Mouse (Mus musculus) lung, postnatal 10 days (tissue): ENCODE data around the gene Gsg1.

Source experiments
- DNase-seq: peaks from one replicate; pipeline ENCODE4 v3.0.0; 2021

Gene Gsg1

DNA sequence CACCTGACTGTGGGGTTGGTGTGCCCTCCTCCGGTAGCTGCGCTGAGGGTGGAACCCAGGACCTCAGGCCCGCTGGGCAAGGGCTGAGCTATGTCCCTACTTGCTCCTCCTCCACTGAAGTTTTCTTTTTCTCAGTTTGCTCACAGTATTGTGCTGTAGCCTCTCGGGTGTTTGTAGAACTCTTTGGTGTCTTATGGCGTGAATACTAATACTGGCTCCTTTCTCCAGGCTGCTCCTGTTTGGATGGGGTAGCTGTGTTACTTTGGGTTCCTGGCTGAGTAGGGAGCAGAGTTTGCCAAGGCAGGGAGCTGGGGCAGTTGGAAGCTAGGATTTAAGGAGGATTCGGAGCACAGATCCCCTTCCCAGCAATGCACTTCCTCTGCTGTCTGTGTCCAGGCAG is 50.4 kb downstream of the Gsg1 start:
- no peak for DNase-seq

DNA sequence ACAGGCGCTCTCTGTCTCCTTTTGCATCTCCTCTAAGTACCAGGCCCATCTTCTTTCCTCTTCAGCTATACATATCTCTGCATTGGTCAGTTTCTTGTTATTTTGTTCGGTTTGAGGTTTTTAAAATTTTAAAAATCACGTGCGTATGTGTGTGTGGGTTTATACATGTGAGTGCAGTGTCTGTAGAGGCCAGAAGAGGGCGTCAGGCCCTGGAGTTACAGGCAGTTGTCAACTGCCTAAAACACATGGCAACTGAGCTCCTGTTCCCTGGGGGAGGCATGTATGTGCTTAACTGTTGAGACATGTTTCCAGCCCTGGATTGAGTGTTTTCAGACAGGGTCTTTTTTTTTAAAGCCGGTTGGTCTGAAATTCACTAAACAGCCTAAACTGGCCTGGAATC is 51.5 kb downstream of the Gsg1 start:
- no peak for DNase-seq

DNA sequence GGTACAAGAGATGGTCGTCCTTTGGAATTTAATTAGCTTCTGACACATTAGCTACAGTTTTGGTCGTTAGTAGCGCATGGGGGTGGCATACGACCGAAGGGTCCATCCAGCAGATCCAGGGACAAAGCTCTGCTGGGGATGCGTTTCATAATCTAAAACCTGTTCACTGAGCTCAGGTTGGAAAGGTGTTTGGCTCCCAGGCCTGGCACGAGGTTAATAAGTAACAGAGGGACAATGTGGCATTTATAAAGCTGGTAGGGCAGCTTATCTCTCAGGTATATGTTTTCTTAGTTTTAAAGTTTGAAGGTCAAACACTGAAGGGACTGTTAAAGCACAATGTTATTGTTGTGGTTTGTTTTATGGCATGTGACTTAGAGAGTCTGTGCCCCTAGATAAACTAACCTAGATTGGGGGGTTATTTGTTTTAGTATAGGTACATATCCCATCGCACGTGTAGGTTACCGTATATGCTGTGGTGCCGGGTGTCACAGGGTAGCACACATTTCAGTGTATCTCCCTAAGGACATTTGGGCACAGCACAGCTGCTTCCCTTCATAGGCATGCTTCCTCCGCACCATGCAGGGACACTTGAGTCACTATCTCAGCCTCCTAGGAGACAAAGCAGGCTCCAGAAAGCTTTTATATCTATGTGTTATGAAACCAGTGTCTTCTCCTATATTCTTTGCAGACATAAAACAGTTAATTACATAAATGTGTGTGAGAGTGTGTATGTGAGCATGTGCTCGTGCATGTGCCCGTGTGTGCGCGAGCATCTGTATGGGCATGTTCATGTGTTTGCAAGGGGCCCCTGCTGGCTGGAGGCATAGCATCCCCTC is 53.8 kb downstream of the Gsg1 start:
- no peak for DNase-seq

DNA sequence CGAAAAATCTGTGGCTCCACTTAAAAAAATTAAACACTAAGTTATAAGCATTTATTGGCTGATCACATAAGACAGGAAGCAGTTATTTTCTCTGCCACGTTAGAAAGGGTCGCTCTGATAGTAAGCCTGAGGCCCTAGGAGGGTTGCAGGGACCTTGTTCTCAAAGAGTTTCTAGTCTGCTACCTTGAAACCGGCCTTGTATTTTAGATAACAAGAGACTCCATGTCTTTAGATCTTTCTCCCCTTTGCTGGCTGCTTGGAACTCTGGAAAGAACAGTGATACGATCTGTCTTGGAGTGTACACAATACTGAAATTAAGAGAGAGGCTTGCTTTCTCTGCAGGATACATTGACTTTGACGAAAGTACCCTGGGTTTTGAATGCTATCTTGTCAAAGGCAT is 55.4 kb downstream of the Gsg1 start:
- DNase-seq: no peak

DNA sequence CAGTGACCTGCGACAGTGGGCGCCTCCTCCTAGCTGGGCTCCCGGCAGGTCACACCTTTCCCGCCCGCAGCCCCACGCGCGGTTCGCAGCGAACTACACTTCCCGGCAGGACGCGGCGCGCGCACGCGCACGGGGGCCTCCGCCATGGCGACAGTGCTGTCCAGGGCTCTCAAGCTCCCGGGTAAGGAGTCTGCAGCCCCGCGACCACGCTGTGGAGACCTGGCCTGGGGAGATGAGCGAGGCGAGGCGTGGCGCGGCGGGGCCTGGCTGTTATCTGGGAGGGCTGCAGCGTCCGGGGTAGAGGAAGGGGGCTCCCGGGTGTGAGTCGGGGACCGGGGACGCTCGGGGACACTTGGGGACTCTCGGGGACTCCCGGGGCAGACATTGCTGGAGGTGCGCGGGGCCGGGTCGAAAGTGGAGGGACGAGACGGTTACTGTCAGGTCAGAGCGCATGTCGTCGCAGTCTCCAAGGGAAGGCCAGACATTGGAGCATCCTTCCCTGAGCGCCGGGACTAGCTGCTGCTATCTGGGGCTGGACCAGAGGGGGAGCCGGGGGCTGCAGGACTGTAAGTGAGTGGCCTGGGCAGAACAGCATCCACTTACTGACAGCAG is 56.1 kb downstream of the Gsg1 start, which contains the start of the genes Fam234b and Hebp1:
Fam234b (plus strand) TSS at position 57 of the 612 bp plus-strand sequence.
Hebp1 (minus strand) TSS at position 102 of the 612 bp plus-strand sequence.
- DNase-seq: peak; percentile 85

- DNase-seq: no peak
Measured at GRCm38 (mm10) chr6:135197446-135197845, 56.7 kb downstream of the Gsg1 start.

GRCm38 (mm10) chr6:135196707-135197106 is 57.4 kb downstream of the Gsg1 start:
- no peak for DNase-seq

- no peak for DNase-seq
Measured at GRCm38 (mm10) chr6:135194907-135195306, 59.2 kb downstream of the Gsg1 start.

- no peak for DNase-seq
Measured at GRCm38 (mm10) chr6:135193733-135194132, 60.4 kb downstream of the Gsg1 start.

GRCm38 (mm10) chr6:135192993-135193392 is 61.2 kb downstream of the Gsg1 start:
- DNase-seq: no peak

- no peak for DNase-seq
Measured at GRCm38 (mm10) chr6:135191906-135192305, 62.2 kb downstream of the Gsg1 start.

DNA sequence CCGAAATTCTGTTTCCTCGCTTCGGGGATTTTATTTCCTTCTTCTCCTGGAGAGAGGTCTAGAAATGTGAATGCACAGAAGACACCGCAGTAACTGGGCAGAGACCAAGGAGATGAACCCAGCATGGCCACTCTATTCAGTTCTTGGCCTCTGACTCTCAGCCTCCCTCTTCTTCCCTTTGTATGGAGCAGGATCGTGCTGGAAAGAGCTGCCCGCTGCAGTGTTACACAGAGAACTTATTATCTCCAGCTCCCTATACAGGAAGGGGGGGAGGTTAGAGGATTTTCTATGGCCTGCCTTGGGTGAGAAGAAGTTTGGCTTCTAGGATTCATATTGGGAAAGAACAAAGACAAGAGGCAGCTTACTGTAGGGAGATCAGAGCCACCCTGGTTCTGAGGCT is 64.0 kb downstream of the Gsg1 start:
- no peak for DNase-seq

- DNase-seq: no peak
Measured at GRCm38 (mm10) chr6:135188629-135189028, 65.5 kb downstream of the Gsg1 start.
